Mouse (Mus musculus): ENCODE results near the gene 2610528J11Rik.
A peak's percentile ranks its signal among the peaks of the same experiment; 100 is the strongest.
"Not testable (repeated sequence)": the region's sequence is repeated elsewhere in the genome, so short reads cannot be mapped to it uniquely, and the experiment has no call there.

2610528J11Rik gene

DNA sequence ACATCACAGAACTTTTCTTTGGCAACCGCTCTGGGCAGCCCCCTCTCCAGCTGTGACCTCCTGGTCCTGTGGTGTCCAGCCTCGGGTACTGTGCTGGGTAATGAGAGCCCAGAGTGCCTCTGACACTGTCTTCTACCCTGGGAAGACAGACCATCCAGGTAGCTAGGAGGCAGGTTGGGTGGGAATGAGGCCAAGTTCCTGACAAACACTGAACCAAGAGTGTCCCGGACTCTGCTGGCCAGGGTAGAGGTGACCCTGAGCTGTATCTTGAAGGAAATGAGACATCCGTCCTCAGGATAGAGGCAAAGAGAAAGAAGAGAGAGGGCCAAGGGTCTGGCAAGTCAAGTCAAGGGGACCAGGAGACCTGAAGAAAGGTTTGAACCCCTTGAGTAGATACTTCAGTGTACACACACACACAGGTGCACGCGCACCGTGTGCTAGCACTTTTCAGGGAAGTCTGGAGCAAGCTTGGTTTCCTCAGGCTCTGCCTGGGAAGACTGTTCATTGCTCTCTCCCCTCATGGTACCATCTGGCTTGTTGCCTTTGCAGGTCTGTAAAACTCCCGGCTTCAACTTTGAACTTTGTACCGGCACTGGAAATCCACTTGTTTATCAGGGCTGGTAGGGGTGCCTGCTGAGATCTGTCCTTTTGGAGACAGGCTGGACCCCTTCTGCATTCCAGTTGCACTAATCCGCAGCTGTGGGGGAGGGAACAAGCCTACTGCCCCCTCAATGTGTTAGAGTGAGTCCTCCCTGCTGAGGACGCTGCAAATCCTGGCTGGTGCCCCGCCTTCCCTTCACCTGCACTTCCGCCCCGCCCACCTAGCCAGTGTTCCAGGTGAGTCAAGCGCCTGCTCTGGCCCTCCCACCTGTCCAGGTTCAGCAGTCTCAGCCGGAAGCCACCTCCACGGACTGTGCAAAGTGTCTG lies at the start of gene 2610528J11Rik:
Gene 2610528J11Rik (plus strand): TSS at position 592 of the 927 bp plus-strand sequence.
- DNase-seq, result no peak

DNA sequence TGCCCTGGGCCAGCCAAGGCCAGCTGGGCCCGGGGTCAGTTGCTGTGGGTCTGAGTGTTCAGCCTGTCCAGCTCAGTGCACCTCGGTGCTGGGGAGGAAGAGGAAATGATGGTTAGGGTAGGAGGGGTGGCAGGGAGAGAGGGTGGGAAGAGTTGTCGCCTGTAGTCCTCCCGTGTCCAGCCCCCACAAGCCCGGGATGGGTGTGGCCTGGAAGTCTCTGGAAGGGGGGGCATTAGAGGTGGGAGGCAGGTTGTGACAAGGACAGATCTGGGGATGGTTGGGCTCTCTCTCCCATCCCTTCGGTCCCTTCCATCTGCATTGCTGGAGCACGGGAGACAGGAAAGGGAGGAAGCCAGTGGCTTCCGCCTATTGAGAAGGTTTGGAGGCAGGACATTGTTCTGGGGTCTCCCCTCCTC lies 37.1 kb upstream of the 2610528J11Rik start, which contains the start of gene Tie1:
Gene Tie1 (minus strand): TSS at position 345 of the 416 bp plus-strand sequence.
- DNase-seq, result no peak

DNA sequence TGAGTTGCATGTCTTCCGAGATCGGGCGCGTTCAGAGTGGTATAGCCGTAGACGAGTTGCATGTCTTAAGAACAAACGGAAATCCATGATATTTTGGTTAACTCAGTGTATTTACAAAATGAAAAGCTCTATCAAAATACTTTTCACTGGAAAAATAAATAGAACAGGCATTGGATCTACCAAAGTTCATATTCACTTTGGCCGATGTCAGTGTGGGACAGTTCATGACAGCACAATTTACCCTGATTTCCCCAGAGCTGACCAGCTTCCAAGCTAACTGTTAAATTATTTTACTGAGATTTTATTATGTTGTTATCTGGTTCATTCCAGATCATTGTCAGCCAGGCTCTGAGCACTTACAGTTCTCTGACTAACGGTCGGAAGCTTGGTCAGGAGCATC lies 36.3 kb upstream of the 2610528J11Rik start:
- DNase-seq, result no peak

DNA sequence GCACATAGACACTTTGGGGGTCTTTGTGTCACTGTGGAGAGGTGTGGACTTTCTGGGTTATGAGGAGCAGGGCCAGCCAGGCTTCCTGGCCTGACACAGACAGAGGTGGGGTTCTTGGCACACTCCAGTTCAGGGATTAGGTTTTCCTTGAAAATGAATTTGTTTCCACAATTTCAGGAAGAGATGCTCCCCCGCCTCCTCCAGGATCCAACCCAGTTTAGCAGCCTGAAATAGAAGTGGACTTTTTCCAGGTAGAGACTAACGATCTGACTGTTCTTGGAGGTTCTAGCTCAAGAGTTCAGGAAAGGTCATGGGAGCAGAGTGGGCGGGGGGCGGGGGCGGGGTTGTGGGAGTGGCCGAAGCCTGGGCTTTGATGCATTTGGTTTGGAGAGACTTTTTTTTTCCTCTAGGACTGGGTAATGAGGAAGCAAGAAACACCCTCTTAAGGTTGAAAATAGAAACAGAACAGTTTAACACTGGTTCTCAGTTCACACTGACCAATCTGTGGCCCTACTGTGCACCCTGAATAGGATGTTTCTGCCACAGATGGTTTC lies 26.6 kb upstream of the 2610528J11Rik start:
- no peak for DNase-seq

DNA sequence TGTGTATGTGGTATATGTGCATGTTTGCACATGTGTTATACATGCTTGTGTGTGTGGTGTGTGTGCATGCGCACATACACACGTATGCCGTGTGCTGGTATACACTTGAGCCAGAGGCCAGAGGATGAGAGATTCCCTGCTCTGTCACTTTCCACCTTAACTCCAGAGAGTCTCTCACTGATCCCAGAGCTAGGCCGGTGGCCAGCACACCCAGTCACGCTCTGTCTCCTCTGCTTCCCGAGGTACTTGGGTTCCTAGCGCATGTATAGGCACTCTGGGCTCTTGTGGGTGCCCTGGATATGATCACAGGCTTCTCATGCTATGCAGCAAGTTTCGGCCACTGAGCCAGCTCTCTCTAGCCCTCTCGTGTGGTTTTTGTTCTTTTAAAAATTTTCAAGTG lies 26.0 kb upstream of the 2610528J11Rik start:
- DNase-seq, result no peak

DNA sequence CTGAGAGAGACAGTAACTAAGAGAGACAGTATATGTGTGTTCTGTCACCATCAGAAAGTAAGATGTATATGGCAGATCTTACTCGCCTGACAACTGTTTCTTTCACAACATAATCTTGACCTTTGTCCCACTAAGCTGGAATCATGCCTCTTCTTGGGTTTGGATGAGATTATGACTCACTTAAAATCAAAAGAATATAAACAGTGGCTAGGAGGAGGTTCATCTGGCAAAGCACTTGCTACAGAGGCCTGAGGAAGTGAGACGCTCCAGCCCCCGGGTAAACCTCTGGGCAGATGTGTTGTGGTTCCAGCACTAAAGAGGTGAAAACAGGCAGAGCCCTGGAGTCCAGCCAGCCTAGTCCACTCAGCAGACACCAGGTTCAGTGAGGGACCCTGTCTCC lies 21.2 kb upstream of the 2610528J11Rik start:
- DNase-seq, result no peak

DNA sequence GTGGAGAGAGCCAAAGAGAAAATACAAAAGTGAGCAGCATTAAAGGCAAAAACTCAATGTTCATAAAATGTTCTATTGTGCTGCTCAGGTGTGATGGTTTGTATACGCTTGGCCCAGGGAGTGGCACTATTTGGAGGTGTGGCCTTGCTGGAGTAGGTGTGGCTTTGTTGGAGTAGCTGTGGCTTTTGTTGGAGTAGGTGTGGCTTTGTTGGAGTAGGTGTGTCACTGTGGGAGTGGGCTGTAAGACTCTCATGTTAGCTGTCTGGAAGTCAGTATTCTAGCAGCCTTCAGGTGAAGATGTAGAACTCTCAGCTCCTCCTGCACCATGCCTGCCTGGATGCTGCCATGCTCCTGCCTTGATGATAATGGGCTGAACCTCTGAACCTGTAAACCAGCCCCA lies 19.6 kb upstream of the 2610528J11Rik start:
- not testable (repeated sequence) for DNase-seq

DNA sequence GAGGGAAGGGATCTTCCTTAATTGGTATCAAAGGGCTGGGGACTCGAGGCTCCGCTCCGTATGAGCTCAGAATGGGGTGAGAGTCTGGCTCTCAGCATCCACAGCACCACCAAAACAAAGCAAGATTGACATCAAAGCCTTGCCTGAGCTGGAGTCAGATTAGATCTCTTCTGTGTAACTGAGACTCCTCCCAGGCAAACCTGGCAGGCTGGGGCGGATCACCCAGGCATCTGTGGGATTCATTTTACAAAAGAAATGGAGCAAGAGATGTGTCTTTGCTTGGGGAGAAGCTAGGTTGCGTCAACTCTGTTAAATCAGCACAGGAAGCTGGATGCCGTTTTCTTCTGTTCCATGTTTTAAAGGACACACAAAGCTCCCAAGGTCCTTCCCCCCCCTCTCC lies 17.7 kb upstream of the 2610528J11Rik start:
- DNase-seq, result no peak

DNA sequence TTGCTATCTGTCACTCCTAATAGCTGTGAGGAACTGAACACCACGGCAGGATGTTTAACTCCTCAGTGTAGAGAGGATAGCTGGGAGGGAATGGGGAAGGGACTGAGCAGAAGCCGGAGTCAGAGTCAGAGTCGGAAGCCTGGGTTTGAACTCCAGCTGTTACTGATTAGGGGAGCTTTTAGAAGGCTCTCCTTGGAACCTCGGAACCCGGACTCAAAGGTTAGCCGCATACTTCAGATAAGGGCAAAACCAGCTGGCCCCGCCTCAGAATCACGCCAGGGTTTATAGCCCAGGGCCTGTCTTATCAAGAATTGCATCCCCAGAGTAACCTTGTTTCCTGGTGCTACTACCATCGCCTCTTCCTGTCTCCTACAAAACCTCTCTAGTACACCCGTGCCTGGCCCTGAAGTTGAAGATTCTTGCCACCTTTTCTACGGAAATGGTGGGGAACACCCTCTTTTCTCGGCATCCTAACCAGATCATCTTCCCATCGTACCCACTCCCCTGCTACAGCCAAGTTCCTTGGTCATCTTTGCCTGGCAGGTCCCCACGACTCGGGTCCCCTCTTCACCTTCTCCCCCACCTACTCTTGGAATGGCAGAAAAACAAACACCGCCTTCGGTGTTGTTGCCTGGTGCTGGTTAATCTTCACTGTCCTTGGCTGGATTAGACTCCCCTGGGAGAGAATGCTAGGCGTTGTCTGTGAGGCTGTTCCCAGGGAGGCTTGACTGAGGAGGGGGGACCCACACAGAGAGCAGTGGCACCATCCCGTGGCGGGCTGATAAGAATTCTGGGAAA lies 9.9 kb upstream of the 2610528J11Rik start:
- DNase-seq, result peak; percentile 10 to 12

DNA sequence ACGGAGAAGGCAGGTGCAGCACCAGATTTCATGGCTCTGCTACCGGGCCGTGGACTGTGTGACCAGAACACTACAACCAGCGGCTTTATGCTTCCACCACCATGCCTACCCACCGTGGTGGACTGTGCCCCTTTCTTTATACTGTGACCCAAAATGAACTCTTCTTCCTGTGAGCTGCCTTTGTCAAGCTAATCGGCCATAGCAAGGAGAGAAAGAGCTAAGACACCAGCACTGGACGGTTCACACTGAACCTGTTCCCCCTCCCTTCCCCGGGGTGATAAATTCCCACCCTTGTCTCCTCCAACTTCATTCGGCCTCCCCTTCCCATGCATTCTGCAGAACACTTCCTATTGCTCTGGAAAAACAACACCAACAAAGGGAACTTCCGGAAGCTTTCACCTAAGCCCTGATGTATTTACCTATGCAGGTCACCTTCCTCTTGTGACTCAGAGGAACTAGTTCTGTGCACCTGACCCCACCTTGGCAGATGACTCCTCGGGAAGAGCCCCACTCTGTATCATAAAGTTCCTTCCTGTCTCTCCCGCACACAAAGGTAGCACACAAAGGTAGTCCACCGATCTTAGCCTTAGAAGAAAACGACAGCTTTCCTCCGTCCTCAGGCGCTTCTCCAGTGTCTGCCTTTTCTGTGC lies 9.2 kb upstream of the 2610528J11Rik start:
- no peak for DNase-seq

DNA sequence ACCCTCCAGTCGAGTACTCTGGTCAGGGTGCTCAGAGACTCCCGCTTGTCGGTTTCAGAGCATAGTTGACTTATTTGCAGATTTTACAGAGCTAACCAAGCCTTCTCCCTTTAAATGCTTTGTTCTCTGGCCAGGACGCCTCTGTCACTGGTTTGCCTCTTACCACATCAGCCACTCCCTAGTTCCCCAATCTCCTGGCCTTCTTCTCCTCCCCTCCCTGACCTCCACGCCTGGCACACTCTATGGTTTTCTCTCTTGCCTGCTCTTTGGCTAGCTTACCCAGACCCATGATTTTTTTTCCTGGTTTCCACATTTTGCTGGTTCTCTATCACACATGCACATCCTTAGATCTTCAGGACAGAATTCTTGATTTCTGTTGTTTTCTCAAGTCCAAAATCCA lies 8.6 kb upstream of the 2610528J11Rik start:
- DNase-seq, result no peak

DNA sequence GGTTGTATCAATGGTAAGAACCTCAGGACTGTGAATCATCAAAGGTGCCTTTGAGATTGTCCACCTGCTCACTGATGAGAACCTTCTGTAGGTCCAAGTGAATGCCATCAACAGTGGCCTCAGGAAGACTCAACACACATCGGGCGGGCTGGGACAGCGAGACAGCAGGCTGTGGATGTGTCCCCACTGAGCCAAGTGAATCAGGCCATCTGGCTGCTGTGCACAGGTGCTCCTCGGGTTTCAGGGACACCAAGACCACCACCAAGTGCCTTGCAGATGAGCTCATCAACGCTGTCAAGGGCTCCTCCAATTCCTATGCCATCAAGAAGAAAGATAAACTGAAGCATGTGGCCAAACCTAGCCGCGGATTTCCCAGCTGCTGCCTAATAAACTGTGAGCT lies 4.6 kb upstream of the 2610528J11Rik start:
- DNase-seq, result no peak

DNA sequence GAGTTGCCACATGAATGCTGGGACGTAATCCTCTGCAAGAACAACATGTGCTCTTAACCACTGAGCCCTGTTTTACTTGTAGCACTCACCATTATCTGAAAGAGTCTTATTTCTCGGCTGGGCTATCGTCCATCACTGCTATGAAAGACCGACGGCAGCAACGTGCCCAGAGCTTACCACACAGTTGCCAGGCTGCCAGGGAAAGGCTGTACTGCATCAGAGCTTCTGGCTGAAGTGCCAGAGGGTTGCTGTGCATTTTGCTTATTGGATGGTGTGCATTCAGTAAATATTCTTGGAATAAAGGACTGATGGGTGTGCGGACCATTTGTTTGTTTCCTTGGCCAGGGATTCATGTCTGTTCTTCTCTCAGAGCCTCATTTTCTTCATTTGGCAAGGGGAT lies 2.8 kb upstream of the 2610528J11Rik start:
- DNase-seq, result no peak

DNA sequence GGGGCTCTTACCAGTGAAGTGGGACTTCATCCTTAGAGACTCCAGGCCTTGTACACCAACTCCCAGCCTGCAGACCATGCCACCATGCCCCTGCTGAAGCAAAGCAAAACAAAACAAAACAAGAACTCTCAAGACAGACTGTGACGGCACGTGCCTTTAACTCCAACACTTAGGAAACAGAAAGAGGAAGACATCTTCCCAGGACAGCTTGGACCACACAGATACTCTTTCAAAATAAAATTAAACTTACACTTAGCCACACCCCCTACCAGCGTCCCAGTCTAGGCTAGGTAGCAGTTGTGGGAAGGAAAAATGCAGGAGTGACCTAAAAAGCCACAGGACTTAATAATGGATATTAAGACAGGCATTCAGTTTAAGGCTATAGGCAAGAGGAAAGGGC lies 1.0 kb upstream of the 2610528J11Rik start:
- DNase-seq, result no peak

DNA sequence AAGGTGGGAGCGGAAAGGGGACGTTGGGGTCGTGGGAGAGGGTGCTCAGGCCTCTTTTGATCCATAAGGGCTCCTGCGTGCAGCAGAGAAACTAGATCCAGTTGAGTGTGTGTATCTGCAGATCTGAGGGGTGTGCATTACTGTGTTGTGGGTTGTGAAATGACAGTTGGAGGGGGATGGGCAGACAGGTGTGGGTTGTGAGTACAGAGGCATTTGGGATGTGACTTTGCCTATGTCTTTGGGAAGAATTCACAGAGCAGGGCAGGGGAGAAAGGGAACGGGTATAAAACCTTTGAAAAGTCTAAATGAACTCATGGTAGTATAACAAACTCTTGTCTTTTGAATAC lies 509 bp downstream of the 2610528J11Rik start:
- no peak for DNase-seq

DNA sequence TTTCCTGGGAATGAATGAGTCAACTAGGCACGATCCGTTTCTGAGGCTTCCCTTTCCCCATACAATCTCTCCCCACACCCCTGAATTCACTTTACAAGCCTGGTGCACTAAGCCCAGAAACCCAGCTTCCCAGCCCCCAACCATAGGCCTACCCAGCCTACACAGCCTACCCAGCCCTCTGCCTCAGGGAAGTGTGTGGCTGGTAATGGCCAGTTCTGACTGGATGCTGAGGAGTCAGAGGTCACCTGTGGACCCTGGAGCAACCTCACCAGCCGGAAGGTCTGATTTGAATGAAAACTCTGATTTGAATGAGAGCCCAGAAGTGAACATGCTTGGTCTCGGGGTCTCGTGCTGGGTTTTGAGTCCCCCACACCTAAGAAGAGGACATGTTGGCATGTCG lies 921 bp downstream of the 2610528J11Rik start:
- no peak for DNase-seq

DNA sequence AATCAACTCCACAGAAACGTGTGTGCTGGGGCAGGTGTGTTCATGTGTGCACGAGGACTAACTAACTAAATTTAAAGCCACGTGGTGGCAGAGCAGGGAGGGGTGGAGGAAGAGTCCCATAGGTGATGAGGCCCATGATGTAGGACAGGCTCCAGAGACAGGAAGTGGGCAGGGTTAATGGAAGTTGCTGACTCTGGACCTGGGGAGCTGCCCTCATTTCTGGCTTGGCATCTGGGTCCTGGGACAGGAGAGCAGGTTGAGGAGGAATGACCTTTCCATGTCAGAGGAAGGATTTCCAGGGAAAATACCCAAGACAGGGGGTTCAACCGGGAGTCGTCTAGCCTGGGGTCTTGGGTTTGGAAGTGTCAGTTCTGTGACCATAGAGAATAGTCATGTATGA lies 5.9 kb downstream of the 2610528J11Rik start:
- DNase-seq, result no peak

DNA sequence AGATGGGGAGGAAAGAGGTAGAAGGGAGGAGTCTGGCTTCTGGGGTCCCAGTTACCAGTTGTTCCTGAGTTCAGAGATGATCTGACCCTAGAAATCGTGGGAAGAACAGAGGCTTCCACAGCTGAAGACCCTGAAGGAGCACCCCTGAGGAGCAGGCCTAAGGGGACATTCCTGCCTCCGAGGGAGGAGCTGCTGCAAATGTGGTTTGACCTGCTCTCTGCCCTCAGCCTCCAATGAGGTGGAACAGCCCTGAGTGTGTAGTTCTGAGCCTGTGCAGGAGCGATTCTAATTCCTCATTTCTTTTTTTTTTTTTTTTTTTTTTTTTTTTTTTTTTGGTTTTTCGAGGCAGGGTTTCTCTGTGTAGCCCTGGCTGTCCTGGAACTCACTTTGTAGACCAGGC lies 6.4 kb downstream of the 2610528J11Rik start:
- no peak for DNase-seq

DNA sequence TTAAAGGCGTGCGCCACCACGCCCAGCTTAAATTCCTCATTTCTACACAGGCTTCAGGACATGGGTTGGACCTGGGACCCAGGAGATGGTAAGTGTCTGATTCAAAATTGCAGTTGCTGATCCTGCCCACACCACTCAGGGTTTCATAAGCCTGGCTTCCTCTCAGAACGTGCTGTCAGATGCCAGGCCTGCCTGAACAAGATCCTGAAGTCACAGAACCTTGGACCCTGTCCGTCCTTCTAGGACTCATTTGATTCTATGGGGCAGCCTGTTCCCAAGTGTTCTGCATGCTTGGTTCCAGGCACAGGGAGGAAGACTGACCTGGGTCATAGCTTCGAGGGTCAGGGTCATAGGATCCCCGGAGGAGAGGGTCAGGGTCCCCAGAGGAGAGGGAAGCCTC lies 6.8 kb downstream of the 2610528J11Rik start:
- DNase-seq, result no peak

DNA sequence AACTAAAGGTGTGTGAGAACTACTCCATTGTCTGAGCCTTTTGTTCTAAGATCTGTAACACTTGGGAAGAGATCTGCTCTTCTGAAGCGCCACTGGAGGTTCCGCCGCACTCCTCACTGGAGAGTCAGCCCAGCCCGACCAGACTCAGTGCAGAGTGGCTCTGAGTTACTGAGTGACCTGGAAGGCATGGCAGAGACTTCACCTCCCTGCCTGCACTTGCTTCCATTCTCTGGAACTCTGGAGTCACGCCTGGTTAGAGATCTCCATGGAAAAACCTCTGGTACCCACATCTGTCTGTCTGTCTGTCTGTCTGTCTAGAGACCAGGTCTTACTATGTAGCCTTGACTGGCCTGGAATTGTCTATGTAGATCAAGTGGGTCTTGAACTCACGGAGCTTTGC lies 8.8 kb downstream of the 2610528J11Rik start:
- DNase-seq, result no peak

DNA sequence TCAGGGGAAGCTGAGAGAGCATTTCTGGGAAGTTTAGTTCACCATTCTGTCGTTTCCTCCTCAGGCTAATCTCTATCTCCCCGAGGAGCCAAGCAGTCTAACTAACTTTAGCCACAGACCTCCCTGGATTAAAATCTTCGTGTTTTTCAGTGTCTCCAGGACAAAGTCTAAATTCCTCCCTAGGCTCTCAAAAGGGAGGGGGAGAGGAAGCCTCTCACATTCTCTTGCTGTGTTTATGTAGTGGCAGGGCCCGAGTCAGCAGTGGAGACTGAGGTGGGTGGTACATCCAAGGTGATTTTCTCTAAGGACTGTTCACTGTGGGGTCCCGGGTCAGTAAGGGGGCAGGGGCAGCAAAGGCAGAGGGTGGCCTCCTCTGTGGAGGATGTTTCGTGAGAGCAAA lies 11.0 kb downstream of the 2610528J11Rik start:
- DNase-seq, result no peak

DNA sequence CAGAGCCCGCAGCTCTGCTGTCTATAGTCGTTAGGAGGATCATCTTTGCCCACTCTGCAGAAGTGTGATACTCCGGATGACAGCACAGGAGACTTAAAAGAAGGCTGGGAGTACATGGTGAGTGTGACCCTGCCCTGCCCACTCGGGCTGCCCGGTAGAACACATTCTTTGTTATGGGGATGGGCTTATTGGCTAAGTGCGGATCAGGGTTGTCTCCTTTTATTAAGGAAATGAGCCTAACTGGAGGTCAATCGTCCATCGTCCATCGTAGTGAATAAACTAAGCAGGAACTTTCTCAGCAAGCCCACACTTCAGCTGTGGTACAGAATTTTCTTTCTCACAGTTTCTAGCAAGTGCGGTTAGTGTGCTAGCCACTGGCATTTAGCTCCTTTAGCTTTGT lies 13.1 kb downstream of the 2610528J11Rik start:
- DNase-seq, result no peak

DNA sequence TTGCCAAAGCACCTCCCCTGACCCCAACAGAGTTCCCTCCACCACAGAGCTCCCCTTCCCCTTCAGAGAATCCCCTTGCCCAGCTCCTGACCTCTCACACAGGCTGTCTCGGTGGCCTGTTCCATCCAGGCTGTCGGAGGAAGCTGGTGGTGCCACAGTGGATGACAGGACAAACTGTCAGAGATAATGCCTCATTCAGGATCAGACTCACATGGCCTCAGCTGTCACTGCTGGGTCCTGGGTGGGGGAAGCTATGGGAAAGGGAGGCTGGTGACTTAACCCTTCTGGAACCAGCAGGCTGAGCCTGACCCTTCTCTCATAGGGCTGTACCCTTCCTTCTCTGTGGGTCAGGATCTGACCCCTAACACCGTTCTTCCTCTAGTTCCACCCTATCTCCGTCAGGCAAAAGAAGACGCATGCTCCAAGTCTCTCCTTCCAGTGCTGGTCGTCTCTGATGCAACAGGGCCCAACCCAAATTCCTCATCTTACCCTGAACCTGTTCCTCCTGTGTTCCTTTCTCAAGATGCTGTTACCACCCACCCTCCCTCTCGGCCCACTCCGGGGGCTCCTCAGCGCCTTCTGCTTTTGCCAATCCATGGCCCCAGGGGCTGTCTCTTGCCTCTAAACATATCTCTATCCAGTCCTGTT lies 15.8 kb downstream of the 2610528J11Rik start:
- DNase-seq, result no peak
